Mouse (Mus musculus): ENCODE measurements around the gene Trank1. TPM values are rescaled to one million over a fixed set of nuclear protein-coding genes. Genes with fewer than 3 reads are reported as not detected.

The Trank1 gene
- total RNA-seq, 4 experiments from 2014 or later = 194 to 269 (median 224) TPM

DNA sequence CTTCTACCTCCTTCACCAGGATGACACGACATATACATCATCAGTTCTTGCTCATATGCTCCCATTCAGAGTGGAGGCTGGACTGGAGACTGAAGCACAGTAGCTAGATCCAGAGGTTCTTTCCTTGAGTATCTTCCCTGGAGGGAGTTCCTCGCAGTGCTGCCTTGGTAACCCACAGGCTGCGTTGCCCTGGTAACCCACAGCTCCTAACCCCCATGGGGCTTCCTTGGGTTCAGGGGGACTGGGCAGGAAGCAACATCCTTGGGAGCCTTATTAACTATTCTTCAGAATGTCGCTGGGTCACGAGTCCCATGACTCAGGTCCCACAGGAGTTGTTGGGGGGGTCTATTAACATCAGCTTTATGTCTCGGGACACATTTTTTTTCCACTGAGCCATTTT is 113.6 kb downstream of the Trank1 start:
- no peak for DNase-seq (ENCODE audit: low spot score in 2 of 2)

DNA sequence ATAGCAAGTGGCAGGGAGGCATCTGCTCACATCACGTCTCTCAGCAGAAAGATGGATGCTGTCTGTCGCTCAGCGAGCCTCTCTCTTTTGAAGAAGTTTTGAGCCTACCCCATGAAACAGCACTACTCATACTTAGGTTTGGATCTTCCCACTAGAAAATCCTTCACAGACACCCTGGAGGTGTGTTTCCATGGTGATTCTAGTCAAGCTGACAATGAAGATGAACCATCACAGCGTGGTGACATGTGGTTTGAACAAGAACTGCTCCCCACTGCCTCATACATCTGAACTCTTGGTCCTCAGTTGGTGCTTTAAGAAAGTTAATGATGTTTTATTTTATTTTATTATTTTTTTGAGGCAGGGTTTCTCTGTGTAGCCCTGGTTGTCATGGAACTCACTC is 114.4 kb downstream of the Trank1 start:
- no peak for DNase-seq (ENCODE audit: low spot score in 2 of 2)

DNA sequence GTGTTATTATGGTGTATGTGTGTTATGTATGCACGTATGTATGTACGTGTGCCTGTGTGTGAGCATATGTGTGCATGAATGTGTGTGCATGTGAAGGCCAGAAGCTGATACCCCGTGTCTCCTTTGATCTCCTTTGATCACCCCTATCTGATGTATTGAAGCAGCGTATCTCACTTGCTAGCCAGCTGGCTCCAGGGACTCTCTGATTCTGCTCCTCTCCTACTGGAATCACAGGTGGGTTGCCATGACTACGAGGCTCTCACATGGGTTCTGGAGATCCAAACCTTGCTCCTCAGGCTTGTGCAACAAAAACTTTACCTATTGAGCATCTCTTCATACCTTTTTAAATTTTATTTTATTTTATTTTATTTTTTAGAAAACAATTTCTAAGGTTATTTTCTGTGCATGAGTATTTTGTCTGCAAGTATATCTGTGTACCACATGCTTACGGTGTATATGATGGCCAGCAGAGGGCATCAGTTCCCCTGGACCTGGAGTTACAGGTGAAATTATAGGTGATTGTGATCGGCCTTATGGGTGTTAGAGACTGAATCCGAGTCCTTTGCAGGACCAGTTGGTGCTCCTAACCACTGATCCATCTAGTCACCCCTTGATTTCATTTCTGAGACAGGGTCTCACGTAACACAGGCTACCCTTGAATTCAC is 116.5 kb downstream of the Trank1 start:
- DNase-seq (ENCODE audit: low spot score in 2 of 2) = no peak

GRCm38 (mm10) chr9:111428698-111429362 is 117.3 kb downstream of the Trank1 start:
- no peak for DNase-seq (ENCODE audit: low spot score in 2 of 2)

DNA sequence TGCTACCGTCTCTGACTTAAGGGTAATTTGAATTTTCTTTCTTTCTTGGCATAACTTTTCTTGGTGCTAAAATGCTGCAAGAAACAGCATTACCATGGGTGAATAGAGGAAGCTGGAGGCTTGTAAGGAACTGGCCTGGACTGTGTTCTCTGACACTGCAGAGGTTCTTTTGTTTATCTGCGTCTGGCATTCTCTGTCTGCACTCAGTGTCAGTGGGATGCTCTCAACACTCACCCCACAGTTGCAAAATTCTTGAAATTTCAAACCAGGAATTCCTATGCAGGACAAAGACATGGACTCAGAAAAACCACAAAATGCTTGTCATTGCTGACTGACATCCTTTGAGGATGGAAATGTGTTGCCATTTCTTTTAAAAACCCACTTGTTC is 117.8 kb downstream of the Trank1 start:
- no peak for DNase-seq (ENCODE audit: low spot score in 2 of 2)

- no peak for DNase-seq (ENCODE audit: low spot score in 2 of 2)
Measured at GRCm38 (mm10) chr9:111435429-111435828, 123.9 kb downstream of the Trank1 start.

DNA sequence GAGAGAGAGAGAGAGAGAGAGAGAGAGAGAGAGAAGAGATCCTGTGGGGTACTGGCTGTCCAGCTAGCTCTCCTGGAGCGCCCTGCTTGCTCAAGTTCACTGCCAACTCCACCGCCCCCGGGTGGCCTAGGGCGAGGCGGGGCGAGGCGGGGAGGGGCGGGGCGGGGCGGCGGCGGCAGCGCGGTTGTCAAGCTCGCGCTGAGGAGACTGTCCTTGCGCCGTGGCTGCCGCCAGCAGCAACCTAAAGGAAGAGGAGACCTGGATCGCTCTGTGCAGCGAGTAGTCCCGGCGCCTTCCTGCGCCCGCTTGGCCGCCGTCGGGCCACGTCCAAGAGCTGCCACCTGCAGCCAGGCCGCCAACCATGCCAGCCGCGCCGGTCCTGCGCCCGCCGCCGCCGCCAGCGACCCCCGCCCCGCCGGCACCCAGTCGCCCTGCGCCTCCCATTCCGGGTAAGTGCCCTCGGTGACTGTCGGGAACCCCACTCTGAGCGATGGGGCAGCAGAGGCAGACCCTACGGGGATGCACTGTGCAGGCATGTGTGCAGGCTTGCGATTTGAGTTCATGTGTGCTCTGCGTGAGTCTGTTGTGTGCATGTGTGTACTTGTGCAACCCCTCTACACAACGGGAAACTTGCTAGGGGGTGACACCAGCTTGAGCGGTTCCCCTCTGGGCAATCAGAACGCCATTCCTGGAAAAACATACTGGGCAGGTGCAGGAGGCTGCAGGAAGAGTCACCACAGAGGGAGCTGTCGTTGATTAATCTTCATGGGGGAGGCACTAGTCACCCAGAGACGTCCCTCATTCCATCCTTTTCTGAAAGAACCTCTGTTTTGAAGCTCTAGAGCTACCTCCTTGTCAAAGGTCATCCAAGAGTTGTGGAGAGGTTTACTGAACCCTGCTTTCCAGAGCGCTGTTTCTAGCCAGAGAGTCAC is 127.6 kb downstream of the Trank1 start, which contains the start of gene Dclk3:
Gene Dclk3, plus strand, starts transcription at position 178 of the 932 bp plus-strand sequence.
- DNase-seq (ENCODE audit: low spot score in 2 of 2) = no peak

GRCm38 (mm10) chr9:111439836-111440201 is 128.3 kb downstream of the Trank1 start:
- no peak for DNase-seq (ENCODE audit: low spot score in 2 of 2)

- DNase-seq (ENCODE audit: low spot score in 2 of 2) = no peak
Measured at GRCm38 (mm10) chr9:111440446-111440845, 128.9 kb downstream of the Trank1 start.

DNA sequence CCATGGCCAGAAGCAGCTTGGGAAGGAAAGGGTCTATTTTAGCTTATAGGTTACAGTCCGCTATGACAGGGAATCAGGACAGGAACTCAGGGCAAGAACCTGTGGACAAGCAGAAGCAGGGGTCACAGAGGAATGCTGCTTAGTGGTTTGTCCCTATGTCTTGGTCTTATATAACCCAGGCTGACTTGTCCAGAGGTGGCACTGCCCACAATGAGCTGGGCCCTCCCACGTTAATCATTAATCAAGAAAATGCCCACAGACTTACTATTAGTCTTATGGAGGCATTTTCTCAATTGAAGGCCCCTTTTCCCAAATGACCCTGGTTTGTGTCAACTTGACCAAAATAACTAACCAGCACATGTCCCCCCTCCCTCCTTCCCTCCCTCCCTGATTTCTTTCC is 129.6 kb downstream of the Trank1 start:
- no peak for DNase-seq (ENCODE audit: low spot score in 2 of 2)

Other genes with a start within 250 kb of the Trank1 start
- 10 to 100 TPM; 34.6 to 46.1 (median 40.6) TPM for gene Lrrfip2, start 194.1 kb upstream of the Trank1 start, total RNA-seq (2022)
- gene Mlh1, start 39.9 kb upstream of the Trank1 start, total RNA-seq (2022) = 10 to 100 TPM; 13.5 to 18.4 (median 15.3) TPM
- gene Epm2aip1, start 39.8 kb upstream of the Trank1 start, total RNA-seq (2022) = 10 to 100 TPM; 70.6 to 89.2 (median 80.9) TPM
- 10 to 100 TPM; 13.6 to 17.0 (median 14.9) TPM for gene Dclk3, start 127.3 kb downstream of the Trank1 start, total RNA-seq (2022)

Measured in layer of hippocampus, adult 8-10 months (tissue).